Mouse (Mus musculus) limb, embryonic 12.5 days (tissue): ENCODE data around the gene Jmjd8. TPM values are rescaled to one million over a fixed set of nuclear protein-coding genes. Genes with fewer than 3 reads are reported as not detected.

Experiments
- ATAC-seq: fragments of 200-750 bp; cut with Nextera tagmentation; 2 replicates; pipeline ENCODE4 v1.8.0; 2017; ENCODE audit warnings: low read depth, moderate TSS enrichment; ENCODE audit not compliant: insufficient number of reproducible peaks, insufficient read depth, low FRiP score, low TSS enrichment
- H3K27ac ChIP-seq: fragments of 300-500 bp; sonication (generic); 2 replicates; pipeline ENCODE4 v1.5.1; 2016; ENCODE audit warnings: mild to moderate bottlenecking, moderate library complexity
- H3K27me3 ChIP-seq: fragments of 300-500 bp; sonication (generic); 2 replicates; pipeline ENCODE4 v1.6.1; 2016; ENCODE audit warnings: mild to moderate bottlenecking, moderate library complexity
- H3K36me3 ChIP-seq: fragments of 300-500 bp; sonication (generic); 2 replicates; pipeline ENCODE4 v1.6.1; 2016; ENCODE audit warnings: mild to moderate bottlenecking, moderate library complexity
- H3K4me1 ChIP-seq: fragments of 300-500 bp; sonication (generic); replicated peaks from 2 replicates; pipeline ENCODE4 v1.6.1; 2016
- H3K4me2 ChIP-seq: fragments of 300-500 bp; sonication (generic); 2 replicates; pipeline ENCODE4 v1.6.1; 2016; ENCODE audit warnings: mild to moderate bottlenecking, moderate library complexity
- H3K4me3 ChIP-seq: fragments of 300-500 bp; sonication (generic); replicated peaks from 2 replicates; pipeline ENCODE4 v1.5.1; 2016; ENCODE audit warnings: mild to moderate bottlenecking
- H3K9ac ChIP-seq: fragments of 300-500 bp; sonication (generic); replicated peaks from 2 replicates; pipeline ENCODE4 v1.6.1; 2016; ENCODE audit warnings: mild to moderate bottlenecking, moderate library complexity
- H3K9me3 ChIP-seq: fragments of 300-500 bp; sonication (generic); 2 replicates; pipeline ENCODE4 v1.6.1; 2016; ENCODE audit warnings: mild to moderate bottlenecking, moderate library complexity
- WGBS: fragments of 180-500 bp; shearing (Covaris S2); methylation state at CpG from one replicate; pipeline ENCODE4 v1.1.7; 2016; 5-methylcytosine and 5-hydroxymethylcytosine counted together
- polyA plus RNA-seq: library from polyadenylated mRNA; unstranded; fragments of >200 nt; fragmentation: Nextera tagmentation; extraction: Ambion mirVana; gene quantifications from 2 replicates; pipeline ENCODE4 v1.2.1, GENCODE M21; 2016

Jmjd8 gene
- polyA plus RNA-seq, 1 experiment from 2014 or later, result 56.4 TPM

DNA sequence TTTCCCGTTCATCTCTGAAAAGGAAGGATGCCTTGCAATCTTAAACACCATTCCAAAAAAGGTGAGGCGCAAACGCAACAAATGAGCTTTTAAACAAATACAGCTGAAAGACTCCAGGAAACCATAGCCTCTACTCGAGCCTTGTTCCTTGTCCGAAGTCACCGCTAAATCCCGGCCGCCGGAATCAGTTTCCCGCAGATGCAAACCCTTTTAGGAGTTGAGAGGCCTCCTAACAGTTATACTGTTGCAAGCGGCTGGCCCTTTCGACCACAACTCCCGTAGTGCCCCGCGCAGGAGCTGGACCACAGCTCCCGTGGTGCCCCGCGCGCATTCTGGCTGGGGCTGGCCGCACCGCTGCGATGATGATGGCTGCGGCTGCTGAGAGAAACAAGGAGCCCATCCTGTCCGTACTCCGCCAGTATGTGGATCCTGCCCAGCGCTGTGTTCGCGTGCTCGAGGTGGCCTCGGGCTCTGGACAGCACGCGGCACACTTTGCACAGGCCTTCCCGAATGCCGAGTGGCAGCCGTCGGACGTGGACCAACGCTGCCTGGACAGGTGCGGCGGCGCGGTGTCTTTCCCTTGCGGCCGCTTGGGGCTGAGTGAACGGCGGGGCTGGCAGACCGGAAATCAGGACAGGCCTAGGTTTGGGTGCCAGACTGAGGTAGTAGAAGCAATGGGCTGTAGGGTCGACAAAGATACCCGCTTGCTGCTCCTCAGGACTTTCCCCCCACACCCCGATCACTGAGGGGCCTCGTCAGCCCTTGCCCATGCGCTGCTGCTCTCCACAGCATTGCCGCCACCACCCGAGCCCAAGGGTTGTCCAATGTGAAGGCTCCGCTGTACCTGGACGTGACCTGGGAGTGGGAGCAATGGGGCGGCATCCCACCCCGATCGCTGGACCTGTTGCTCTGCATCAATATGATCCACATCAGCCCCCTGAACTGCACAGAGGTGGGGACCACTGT is 46.8 kb downstream of the Jmjd8 start:
- peak; percentile 87 for ATAC-seq

DNA sequence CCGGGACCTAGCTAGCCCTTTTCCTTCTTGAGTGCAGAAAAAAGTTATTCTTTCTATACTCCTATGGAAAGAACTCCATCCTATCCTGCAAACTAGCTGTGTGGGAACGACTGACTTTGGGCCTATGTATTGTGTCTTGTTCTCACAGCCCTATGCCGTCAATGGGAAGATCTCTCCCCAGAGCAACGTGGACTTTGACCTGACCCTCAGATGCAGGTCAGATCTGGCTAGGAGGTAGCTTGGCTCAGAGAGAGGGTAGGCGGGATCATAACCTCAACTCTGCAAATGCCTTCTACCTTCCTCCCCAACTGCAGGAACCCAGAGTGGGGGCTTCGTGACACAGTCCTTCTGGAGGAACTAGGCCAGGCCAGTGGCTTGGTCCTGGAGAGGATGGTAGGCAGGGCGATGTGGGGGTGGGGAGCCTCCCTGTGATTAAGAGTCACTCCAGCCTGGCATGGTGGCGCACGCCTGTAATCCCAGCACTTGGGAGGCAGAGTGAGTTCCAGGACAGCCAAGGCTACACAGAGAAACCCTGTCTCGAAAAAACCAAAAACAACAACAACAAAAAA is 47.8 kb downstream of the Jmjd8 start:
- Histone ChIP-seq H3K36me3 (peaks cover 23% of the 10 kb centered on the region), H3K4me2 (peak overlapping the region; percentile 89), H3K9ac (peak overlapping the region; percentile 73), H3K9me3 (no peaks in the 10 kb centered on the region), H3K27me3 (no peaks in the 10 kb centered on the region), H3K27ac (no peak overlapping the region), H3K4me3 (peak overlapping the region; percentile 80), H3K4me1 (peaks cover 36% of the 10 kb centered on the region)
- no peak for ATAC-seq
- WGBS, result 66% methylated on average over 10 of the region's 10 CpGs

More for the DNA sequence above, 46.8 kb downstream of the Jmjd8 start:
- WGBS, result 1% methylated on average over 59 of the region's 59 CpGs
- Histone ChIP-seq H3K27me3 (no peaks in the 10 kb centered on the region), H3K4me1 (peaks cover 26% of the 10 kb centered on the region), H3K27ac (peak overlapping the region; percentile 93), H3K9me3 (no peaks in the 10 kb centered on the region), H3K36me3 (peaks cover 23% of the 10 kb centered on the region), H3K9ac (peak overlapping the region; percentile 73), H3K4me3 (peak overlapping the region; percentile 80), H3K4me2 (peak overlapping the region; percentile 89)

DNA sequence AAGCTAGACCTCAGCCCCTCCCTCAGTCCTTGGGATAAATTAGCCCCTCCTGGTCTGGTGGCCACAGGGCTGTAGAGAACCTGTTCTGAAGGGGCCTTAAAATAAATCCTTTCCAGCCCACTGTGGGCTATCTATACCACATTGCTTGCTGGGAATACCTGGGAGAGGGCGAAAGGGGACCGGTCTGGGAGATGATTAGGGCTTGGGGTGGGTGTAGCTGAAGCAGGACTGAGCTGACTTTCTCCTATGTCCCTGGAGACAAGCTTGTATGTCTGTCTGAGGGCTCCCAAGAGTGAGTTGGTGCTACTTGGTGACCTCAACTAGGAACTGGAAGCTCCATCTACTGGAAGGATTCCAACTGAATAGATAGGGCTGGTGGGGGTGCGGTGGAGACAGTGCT is 48.4 kb downstream of the Jmjd8 start:
- Histone ChIP-seq H3K27ac (no peak overlapping the region), H3K4me2 (0 out of 2 replicates have a peak overlapping the region, but pooled peaks have one; percentile 89), H3K4me3 (no peak overlapping the region), H3K9ac (no peak overlapping the region), H3K36me3 (peaks cover 28% of the 10 kb centered on the region), H3K9me3 (no peaks in the 10 kb centered on the region), H3K27me3 (no peaks in the 10 kb centered on the region), H3K4me1 (peaks cover 41% of the 10 kb centered on the region)
- ATAC-seq, result no peak
- WGBS, result 95% methylated on average over 3 of the region's 3 CpGs

DNA sequence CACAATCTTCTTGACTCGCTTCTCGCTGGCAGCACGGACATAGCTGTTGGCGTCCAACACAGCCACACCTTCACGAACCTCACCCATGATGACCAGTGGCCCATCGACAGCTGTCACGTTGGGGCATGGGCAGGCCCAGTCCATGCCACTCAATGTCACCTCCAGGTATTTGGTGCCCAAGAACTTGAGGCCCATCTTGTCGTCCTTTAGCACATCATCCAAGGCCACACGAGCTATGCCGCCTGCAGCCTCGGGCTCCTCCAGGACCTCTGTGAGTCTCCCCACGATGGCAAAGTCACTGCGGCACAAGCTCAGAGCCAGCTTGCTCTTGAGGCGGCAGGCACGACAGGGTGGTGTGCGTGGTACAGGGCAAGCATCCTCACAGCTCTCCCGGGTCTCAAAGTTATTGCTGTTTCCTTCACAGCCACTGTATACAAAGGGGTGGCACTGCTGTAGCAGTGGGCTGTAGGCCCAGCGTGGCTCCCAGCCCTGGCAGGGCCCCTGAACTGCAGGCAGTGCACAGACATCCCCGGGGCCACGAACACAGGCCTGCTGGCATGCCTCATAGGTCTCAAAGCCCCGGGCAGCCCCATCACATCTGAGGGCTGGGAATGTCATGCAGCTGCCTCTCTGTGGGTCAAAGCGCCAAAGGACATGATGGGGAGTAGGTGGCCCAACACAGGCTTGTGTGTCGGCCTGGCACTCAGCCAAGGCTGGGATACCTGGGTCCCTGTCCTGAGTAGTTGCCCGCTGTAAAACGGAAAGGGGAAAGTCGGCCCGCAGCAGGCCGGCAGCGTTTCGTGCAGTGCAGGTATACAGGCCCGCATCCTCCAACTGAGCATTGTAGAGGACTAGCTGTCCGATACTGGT is 49.3 kb downstream of the Jmjd8 start:
- peaks cover 45% of the 10 kb centered on the region for H3K4me1 ChIP-seq
- peaks cover 37% of the 10 kb centered on the region for H3K36me3 ChIP-seq
- H3K4me2 ChIP-seq, result no peak overlapping the region
- H3K27ac ChIP-seq, result no peak overlapping the region
- WGBS, result 95% methylated on average over 32 of the region's 32 CpGs
- H3K9me3 ChIP-seq, result no peaks in the 10 kb centered on the region
- ATAC-seq, result no peak
- no peaks in the 10 kb centered on the region for H3K27me3 ChIP-seq
- no peak overlapping the region for H3K9ac ChIP-seq
- no peak overlapping the region for H3K4me3 ChIP-seq

DNA sequence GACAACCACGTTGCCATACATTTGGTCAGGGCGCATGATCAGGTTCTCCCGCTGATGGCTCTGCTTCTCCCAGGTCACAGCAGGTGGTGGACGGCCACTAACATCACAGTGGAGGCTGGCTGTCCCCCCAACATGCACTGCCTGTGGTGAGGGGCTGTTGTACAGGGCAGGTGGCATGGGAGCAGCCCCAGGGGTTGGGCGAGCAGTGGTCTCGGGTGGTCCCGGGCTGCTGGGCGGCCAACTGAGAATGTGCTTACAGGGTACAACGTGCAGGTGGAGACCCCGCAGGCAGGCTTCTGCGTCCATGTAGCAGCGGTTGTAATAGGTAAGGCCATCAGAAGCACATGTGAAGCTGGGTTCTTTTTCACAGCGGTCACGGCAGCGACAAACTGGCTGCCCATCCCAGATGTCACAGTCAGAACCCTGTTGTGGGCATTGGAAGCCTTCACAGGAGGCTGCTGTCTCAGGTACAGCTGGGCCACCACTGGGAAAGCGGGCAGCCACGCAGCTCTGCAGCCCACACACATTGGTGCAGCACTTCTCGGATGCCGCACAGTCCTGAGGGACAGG is 50.0 kb downstream of the Jmjd8 start:
- Histone ChIP-seq H3K27me3 (no peaks in the 10 kb centered on the region), H3K4me3 (no peak overlapping the region), H3K4me1 (peaks cover 45% of the 10 kb centered on the region), H3K9ac (no peak overlapping the region), H3K9me3 (no peaks in the 10 kb centered on the region), H3K4me2 (no peak overlapping the region), H3K27ac (no peak overlapping the region), H3K36me3 (peaks cover 44% of the 10 kb centered on the region)
- ATAC-seq, result no peak
- 92% methylated on average over 19 of the region's 19 CpGs for WGBS

DNA sequence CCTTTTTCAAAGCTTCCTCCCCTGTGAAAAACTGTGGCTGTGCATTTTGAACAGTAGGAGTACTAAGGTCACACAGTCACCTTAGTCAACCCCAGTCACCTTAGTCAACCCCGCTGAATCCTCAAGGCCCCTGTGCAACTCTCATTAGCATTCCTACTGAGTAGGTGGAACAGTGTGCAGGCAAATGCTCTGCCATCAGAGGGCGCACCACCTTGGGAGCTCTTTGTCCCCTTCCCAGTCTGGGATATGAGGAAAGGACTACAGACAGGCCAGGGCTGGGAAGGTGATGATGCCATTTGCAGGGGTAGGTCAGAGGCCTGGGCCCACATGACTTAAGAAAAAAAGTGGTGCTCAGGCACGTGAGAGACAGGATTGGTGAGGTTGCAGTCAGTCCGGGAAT is 50.6 kb downstream of the Jmjd8 start:
- Histone ChIP-seq H3K4me3 (no peak overlapping the region), H3K27ac (no peak overlapping the region), H3K9ac (no peak overlapping the region), H3K27me3 (no peaks in the 10 kb centered on the region), H3K9me3 (no peaks in the 10 kb centered on the region), H3K4me1 (peaks cover 40% of the 10 kb centered on the region), H3K36me3 (peaks cover 50% of the 10 kb centered on the region), H3K4me2 (no peak overlapping the region)
- WGBS, result 50% methylated on average over 4 of the region's 4 CpGs
- ATAC-seq, result no peak

DNA sequence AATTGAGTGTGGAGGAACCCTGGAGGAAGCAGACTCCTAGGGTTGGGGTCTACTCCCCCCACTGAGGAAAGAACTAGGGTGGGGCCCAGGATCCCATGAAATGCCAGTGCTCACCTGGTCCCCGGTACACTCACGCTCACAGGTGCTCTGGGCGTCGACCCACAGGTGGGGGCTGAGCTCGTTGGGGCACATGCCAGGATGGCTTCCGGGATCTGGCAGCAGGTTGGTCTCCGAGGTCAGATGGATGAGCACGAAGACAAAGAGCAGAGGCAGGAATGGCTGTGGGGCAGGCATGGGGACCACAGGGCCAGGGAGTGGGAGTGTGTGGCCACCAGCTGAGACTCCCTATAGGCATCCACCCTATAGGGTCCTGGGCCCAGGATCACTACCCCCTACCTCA is 51.1 kb downstream of the Jmjd8 start:
- H3K9ac ChIP-seq, result no peak overlapping the region
- ATAC-seq, result no peak
- H3K4me3 ChIP-seq, result no peak overlapping the region
- H3K4me1 ChIP-seq, result peaks cover 40% of the 10 kb centered on the region
- H3K36me3 ChIP-seq, result peaks cover 55% of the 10 kb centered on the region
- H3K9me3 ChIP-seq, result no peaks in the 10 kb centered on the region
- no peak overlapping the region for H3K27ac ChIP-seq
- no peak overlapping the region for H3K4me2 ChIP-seq
- H3K27me3 ChIP-seq, result no peaks in the 10 kb centered on the region
- 79% methylated on average over 8 of the region's 8 CpGs for WGBS

DNA sequence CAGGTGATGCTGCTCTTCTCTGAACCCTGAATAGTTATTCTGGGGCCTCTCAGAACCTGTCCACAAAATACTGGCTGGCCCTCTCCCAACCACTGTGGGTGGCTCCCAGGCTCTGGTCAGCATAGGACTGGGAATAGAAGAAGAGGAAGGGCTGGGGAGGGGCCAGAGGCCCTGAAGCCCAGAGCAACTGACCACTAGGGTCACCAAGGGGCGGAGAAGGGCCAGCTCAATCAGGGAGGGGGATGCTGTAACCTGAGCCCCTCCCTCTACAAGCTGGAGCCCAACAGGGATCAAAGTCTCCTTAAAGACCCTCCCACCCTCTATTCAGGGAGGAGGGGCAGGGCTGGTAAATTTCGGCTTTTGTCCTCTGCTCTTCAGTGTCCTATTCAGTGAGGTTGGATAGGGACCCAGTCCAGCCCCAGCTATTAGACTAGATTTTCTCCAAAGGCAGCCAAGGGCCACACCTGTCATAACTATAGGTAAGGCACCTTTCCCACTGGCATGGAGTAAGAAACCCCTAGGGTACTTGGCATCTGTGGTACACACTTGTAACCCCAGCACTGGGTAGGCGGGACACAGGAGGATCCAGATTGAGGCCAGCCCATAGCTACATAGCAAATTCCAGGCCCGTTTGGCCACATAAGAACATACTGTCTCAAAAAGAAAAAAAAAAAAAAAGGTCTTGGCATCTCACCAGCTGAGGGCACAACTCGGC is 51.7 kb downstream of the Jmjd8 start, which contains the start of gene Wfikkn1:
Gene Wfikkn1 (minus strand): TSS at position 663 of the 715 bp plus-strand sequence.
- WGBS, result 25% methylated on average over 5 of the region's 5 CpGs
- Histone ChIP-seq H3K9me3 (no peaks in the 10 kb centered on the region), H3K4me2 (no peak within 1 kb of the TSS), H3K4me1 (peaks cover 40% of the 10 kb centered on the region), H3K9ac (no peak within 1 kb of the TSS), H3K36me3 (peaks cover 60% of the 10 kb centered on the region), H3K27me3 (no peaks in the 10 kb centered on the region), H3K27ac (peak within 1 kb of the TSS; percentile 53), H3K4me3 (no peak within 1 kb of the TSS)
- no peak for ATAC-seq

DNA sequence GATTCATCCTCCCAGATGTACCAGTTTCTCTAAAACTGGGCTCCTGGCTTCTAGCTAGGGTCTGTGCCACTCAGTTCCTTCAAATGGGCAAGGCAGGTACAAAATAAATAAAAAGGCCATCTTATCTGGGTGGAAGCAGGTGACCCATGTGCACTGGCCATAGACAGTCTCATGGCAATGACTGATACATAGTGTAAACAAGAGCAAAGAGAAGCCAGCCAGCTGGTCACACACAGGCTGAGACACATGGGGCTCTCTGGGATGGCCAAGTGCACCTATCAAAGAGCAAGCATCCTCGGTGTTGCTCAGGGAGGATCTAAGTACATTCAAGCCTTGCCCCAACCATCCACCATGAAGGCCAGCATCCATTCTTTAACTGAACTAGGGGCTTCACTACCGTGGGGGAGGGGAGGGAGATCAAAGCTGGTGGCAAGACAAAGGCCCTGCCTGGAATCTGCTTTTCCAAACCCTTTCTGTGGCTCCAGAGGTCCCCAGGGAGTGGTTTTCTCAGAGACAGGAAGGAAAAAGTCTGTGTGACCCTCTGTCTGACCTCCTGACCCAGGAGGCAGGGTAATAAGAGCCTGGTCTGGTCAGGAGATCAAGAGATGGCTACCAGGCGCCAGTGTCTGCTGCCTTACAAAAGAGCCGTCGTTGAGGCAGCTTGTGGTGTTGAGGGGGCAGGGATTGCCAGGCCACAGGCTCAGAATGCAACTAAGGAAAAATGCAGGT is 52.4 kb downstream of the Jmjd8 start:
- Histone ChIP-seq H3K9ac (no peak overlapping the region), H3K4me2 (no peak overlapping the region), H3K4me3 (no peak overlapping the region), H3K4me1 (peaks cover 35% of the 10 kb centered on the region), H3K27ac (peak overlapping the region; percentile 53; the same call in 1 of the 2 replicates), H3K36me3 (peaks cover 60% of the 10 kb centered on the region), H3K9me3 (no peaks in the 10 kb centered on the region), H3K27me3 (no peaks in the 10 kb centered on the region)
- WGBS, result 8% methylated on average over 5 of the region's 5 CpGs
- ATAC-seq, result no peak
